Mouse (Mus musculus) NIH3T3 (cell line): Measurements from ENCODE around the gene Serpina3k.
"Not testable (repeated sequence)": the region's sequence is repeated elsewhere in the genome, so short reads cannot be mapped to it uniquely, and the experiment has no call there.

Experiments
- DNase-seq: peaks from one replicate; pipeline ENCODE4 v3.0.0-alpha.2; 2012; ENCODE audit warnings: low read depth

The Serpina3k gene

DNA sequence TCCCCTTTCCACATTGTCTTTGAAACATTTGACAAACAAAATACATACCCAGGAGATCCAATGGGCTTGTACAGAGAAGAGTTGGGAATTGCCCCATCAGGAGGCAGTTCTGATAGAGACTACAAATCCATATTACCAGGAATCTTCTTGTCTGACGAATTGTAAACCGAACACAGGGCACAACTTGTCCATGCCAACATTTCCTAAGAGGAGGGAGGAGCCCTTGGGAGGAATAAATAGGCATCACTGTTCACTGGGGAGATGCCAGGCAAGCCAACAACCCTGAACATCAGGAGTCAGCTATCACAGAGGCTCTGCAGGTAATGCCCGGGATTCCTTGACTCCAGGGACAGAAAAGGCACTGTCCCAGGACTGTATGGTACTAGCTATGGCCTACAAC lies at the start of gene Serpina3k, which contains the start of gene Serpina3m:
Gene Serpina3k, plus strand, starts transcription at position 261 of the 400 bp plus-strand sequence.
Gene Serpina3m, plus strand, starts transcription at position 261 of the 400 bp plus-strand sequence.
- DNase-seq = not testable (repeated sequence)

DNA sequence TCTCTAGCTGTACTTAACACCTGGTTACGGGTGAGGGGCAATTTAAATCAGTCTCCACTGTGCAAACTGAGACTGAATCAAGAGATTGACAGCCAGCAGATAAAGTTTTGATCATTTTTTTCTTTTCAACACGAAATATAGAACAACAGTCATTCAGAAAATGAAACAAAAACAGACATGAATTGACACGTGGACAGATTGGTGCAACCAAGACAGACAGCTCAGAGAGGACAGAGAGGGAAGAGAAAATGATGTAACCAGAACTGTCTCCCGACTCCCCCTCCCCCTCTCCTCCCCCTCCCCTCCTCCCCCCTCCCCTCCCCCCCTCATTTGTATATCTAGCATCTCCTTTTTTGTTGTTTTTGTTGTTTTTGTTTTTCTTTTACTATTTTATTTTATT lies 48.4 kb upstream of the Serpina3k start:
- DNase-seq = no peak

DNA sequence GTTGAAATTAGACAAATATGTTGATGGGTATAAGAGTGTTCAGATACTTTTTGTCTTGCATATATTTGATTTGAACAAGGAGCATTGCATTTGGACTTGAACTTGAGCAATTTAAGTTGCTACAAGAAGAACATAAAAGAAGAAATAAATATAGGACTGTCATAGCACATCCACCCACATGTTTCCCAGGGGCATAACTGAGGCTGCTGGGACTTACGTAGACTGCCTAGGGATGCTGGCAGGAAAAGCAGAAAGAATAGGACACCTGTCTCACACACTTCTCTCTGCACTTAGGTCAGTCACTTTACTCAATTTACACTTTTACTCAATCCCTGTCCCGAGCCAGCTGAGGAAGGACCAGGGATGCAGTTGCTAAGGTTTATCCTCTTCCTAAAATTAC lies 44.3 kb upstream of the Serpina3k start:
- DNase-seq = no peak

DNA sequence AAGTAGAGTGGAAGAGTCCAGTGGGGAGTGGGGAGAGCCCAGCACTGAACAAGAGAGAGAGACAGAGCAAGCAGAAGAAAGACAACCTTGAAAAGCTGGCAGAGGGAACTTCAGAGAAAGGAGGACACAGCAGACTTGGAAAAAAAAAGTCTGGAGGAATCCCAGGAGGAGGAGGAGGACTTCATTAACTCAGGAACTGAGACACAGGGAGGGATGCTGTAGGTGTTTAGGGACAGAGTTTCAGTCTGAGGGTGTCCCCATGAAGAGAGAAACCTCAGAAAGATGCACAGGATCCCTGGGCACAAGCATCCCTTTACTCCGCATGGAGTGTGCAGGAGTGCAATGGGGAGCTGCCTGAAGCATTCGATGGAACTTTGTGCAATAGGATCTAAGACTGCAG lies 40.2 kb upstream of the Serpina3k start:
- no peak for DNase-seq

DNA sequence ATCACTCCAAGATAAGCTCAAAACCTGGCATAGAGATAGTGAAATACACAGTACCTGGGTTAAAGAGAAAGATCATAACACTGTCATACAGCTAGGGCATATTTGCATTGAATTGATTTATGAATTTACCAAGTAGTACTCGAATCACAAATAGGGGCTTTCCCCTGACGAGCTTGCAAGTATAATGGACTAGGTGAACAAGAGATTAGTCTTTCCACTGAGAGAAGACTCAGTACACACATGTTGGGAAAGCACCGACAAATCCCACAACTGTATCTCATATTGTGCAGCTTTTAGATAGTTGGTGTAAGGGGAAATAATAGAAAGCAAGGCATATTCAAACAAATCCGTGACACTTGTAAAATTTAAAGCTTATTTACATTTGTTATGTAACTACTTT lies 32.3 kb upstream of the Serpina3k start:
- no peak for DNase-seq

DNA sequence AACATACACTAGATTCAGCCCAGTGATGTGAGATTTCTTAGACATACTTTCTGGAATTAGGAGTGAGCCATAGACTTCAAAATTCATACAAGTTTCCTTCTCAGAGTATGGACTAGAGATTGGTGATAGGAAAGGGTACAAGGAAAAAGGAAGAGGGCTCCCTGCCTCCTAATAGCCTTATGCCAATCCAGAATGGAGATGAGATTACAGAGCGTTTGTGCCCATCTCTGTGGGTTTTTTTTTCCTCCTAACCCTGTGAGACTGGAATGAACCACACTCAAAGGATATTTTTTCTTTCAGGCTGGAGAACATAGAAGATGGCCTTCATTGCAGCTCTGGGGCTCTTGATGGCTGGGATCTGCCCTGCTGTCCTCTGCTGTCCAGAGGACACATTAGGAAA lies 24.0 kb upstream of the Serpina3k start, which contains the start of gene Serpina3j:
Gene Serpina3j, plus strand, starts transcription at position 301 of the 400 bp plus-strand sequence.
- no peak for DNase-seq

DNA sequence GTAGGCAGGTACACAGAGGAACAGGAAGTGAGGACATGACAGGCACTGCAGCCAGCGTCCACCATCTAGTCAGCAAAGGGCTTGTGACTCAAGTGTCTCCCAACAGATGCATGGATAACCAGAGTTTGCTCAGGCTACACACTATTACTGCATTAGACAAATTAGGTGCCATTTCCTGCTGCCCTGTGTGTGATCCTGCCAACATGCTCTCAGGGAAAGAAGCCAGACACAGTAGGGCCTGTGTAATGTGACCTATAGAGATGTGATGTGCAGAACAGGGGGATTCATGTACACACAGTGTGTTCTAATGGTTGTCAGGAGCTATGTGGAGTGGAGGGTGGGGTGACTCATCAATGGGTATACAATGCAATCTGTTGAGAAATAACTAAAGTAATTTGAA lies 15.8 kb upstream of the Serpina3k start:
- DNase-seq = no peak

DNA sequence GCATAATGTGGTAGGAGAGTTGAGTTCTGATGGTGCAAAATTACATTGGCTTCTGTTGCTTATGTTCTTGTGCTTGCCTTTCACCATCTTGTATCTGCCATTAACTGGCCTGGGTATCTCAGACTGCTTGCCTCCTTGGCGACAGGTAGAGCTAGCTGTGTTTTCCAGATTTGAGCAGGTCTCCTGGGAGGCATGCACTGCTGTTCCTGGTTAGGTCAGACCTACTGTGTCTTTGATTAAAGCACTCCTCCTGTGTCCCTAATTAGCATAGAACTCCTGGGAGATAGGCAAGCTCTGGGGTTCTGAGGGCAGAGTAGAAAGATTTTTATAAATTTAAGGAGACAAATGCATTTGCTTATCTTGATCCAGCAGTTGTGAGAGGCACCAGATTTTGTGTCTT lies 6.6 kb upstream of the Serpina3k start:
- DNase-seq = no peak

DNA sequence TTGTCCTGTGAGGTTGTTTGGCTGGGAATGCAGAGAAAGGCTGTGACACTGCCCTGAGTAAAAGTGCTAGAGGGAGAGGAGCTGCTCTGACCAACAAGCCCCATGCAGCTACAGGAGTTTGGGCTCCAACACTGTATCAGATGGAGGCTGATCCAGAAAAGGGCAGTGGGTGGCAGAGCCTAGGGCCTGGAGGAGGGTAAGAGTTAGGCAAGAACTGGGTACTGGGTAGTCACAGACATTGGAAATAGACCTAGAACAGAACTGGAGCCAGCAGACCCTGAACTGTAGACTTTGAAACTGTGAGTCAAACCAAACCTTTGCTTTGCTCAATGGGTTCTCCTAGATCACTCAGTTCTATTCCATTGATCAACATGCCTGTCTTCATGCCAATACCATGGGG lies 1.4 kb upstream of the Serpina3k start:
- not testable (repeated sequence) for DNase-seq

DNA sequence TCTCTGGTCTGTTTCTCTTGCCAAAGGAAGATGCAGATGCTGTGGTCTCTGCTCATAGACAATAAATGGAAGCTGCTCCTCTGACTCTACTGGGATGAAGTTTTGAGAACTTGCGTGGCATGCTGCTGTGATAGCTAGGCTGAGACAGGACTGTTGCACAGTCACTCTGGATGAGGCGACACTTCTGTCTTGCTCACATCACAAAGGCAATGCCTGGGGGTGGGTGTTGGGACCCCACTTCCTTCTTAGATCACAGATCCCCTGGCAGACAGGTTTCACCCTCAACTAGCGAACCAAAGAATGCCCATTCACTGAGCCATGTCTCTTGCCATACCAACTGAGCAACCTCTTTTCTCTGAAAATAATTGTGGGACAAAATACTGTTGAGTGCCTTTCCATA lies 419 bp downstream of the Serpina3k start:
- no peak for DNase-seq

DNA sequence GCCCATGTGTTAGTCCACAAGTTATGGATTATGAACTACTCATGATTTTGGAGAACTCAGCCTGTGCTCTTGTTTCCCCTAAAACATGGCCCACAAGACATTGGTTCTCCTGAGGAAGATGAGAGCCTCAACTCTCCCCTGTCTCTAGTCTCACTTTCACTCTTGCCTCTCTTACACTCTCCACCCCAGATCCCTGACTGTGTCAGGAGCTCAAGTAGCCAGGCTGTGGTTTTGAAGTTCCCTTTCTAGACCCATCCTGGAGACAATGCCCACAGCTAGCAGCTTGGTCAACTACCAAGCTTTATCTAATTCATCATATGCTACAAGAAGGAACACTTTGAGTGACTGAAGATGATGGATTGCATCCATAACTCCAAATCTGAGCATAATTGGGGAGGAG lies 4.2 kb downstream of the Serpina3k start:
- not testable (repeated sequence) for DNase-seq

DNA sequence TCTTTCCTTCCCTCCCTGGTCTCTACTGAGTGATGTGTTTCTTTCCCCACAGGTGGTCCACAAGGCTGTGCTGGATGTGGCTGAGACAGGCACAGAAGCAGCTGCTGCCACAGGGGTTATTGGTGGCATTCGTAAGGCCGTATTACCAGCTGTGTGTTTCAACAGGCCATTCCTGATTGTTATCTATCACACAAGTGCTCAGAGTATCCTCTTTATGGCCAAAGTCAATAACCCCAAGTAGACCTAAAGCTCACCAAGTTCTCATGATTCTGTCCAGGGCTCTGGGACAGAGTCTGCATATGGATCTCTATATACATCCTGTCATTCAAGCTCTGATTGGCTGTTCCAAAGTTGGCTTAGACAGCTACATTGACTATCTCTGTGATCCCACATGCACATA lies 6.9 kb downstream of the Serpina3k start:
- no peak for DNase-seq

DNA sequence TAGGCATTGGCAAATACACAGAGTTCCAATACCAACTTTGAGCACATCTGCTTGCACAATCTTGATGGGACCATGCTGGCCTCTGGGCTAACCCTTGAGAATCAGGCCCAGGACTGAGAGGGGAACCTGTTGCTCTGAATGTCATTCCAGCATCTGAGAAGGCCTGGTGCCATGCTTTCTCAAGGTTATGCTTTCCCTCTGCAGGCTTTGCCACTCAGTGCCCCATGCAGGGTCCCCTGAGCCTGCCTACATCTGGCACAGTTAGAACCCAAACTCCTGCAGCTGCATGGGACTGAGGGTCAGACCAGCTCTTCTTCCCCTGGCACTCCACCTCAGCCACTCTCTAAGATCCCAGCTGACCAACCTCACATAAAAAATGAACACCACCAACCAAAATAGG lies 7.4 kb downstream of the Serpina3k start:
- DNase-seq = no peak

DNA sequence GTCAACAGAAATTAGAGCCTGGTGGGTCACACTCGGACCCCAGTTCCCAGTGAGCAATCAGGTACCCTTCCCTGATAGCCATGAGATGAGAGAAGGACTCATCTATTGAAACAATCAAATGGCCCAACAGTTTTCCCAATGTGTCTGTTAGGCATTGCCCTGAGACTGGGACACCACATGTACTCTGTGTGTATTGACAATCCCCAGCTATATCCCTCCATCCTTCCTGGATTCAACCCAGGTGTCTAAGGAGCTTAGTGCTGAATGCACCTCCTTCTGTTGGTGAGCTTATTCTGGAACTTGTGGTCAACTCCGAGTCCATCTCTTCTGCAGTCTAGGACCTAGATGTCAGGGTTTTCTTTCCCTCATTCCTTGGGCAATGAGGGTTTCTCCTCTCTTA lies 8.8 kb downstream of the Serpina3k start:
- no peak for DNase-seq

DNA sequence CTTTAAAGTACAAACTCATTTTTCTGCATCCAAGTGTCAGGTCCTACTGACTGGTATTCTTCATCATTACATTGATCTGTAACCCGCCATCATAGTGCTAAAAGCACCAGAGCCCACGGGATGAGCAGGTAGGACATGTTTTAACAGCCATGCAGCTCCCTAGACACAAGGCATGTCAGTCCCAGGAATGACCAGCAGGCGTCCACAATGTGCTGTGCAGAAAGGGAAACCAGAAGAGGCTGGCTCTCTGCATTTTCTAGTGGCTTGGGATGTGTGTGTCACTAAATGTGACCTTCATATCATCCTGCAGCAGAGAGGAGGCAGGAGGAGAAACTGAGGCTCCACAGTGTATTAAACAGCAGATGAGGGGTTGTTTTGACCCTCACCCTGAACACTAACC lies 13.5 kb downstream of the Serpina3k start:
- DNase-seq = peak; percentile 73

DNA sequence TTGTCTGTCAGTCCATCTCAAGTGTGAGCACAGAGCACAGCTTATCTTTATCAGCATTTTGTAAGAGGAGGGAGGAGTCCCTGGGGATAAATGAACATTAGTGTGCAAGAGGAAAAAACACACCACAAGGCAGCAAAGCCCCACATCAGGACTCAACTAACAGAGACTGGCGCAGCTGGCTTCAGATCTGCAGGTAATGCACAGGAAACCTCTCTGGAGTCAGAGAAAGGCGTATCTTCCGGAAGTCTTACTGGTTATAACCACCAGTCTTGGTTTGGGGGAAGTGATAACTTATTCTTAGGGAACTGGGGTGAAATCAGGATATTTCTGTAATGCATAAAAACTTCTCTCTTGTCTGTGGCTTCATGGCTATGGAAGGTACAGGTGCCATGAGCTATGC lies 17.7 kb downstream of the Serpina3k start:
- no peak for DNase-seq

DNA sequence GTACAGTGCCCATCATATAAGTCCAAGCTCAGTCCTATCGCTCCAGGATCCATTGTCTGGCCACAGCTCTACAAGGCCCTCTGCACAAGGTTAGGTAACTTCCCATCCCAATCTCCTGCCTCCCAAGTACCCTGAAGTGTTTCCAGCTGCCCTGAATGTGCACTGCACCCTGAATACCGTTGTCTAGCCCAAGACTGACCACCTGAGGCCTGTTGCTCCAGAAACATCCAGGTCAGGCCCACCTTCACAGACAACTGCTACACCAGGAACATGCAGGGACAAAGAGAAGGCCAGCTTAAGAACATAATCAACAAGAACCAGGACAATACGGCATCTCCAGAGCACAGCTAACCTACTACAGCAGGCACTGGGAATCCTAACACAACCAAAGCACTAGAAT lies 31.7 kb downstream of the Serpina3k start:
- no peak for DNase-seq

DNA sequence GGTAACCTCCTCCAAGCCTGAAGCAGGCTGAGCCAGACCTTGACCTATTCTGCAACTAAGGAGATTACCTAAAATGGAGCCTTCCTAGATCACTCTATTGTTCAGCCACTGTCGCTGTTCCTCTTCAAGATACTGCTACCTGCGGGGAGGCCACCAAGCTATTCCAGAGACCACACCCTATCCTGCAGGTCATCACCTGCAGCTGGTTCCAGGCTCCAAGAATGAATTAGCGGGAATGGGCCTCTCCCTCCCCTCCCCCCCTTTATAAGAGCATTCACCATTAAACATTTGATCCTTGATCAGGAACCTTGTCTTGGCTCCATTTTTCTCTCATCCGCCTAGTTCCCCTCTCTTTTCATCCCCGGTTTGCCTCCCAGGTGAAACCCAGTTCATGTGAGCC lies 38.9 kb downstream of the Serpina3k start:
- DNase-seq = not testable (repeated sequence)

DNA sequence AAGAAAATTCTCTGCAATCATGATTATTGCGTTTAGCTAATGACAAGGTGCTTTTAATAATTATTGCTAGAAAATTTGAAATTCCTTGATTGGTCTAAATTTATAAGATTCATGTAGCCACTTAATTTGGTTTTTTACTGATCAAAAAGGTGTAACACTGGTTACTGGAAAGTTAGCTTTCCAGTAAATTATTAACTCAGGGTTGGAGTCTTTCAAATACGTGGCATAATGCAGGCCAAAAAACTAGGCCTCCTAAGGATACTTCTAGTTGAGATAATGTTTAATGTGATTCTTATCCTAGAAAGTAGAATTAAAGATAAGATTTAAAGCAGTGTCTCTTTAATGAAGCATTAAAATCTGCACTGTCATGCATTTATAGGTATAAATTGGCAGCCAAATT lies 40.1 kb downstream of the Serpina3k start:
- not testable (repeated sequence) for DNase-seq

DNA sequence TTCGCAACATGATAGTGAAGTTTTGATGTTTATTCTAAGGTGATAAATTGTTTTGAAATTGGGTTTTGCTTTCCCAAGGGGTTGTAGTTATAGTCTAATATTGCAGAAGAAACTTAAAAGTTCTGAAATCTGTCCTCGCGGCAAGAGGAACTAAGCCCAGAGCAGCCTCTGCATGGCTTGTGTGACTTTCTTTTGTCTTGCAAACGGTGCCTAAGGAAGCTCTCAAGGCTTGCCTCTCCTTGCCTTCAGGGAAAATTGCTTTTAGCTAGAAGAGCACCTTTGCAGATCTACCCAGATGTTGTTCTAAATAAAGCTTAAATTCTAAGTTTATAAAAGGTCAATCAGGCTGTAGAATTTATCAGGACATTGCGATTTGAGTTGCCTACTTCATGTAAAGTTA lies 40.5 kb downstream of the Serpina3k start:
- DNase-seq = not testable (repeated sequence)

DNA sequence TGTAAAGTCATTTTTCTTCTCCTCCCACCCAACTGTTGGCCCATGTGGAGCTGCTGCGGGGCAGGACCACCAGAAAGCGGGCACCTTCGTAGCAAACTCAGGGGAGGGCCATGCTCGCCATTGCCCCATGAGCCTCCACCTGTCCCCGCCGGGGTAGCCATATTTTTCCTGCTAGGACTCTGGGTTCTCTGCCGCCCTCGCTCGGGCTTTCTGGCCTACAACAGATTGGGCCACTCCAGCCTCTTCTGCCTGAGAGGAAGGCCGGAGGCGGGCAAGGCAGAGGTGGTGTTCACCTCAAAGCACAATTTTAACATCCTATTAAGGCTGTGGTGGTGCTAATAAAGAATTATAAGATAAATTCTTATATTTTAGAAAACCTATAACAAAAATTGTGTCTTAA lies 41.6 kb downstream of the Serpina3k start:
- DNase-seq = no peak

DNA sequence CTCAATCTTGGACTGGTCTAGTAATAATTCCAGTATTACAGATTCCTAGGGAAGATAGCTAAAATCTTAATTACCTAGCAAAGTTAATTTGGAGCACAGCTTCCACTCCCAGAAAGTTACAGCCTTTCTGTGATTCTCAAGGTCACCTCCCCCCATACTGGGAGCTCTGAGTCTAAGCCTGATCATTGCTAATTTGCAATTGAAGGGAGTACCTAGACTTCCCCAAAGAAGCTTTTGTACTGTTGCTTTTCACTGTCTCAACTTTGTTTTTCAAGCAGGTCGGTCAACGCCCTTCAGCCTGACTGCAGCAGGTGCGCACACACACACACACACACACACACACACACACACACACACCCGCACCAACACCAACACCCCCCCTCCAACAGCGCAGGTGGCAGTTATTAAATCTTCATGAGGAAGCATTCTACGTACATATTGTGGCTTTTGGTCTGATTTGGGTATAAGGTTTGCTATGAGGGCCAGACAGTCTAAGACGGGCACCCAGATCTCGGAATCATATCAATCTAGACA lies 42.9 kb downstream of the Serpina3k start:
- DNase-seq = not testable (repeated sequence)

DNA sequence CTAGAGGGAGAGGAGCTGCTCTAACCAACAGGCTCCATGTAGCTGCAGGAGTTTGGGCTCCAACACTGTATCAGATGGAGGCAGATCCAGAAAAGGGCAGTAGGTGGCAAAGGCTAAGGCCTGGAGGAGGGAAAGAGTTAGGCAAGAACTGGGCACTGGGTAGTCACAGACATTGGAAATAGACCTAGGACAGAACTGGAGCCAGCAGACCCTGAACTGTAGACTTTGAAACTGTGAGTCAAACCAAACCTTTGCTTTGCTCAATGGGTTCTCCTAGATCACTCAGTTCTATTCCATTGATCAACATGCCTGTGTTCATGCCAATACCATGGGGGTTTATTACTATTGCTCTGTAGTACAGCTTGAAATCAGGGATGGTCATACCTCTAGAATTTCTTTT lies 47.7 kb downstream of the Serpina3k start:
- not testable (repeated sequence) for DNase-seq

DNA sequence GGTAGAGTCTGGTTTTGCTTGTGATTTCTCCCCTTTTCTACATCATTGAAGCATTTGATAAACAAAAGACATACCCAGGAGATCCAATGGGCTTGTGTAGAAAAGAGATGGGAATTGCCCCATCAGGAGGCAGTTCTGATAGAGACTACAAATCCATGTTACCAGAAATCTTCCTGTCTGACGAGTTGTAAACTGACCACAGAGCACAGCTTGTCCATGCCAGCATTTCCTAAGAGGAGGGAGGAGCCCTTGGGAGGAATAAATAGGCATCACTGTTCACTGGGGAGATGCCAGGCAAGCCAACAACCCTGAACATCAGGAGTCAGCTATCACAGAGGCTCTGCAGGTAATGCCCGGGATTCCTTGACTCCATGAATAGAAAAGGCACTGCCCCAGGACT lies 48.6 kb downstream of the Serpina3k start:
- not testable (repeated sequence) for DNase-seq

DNA sequence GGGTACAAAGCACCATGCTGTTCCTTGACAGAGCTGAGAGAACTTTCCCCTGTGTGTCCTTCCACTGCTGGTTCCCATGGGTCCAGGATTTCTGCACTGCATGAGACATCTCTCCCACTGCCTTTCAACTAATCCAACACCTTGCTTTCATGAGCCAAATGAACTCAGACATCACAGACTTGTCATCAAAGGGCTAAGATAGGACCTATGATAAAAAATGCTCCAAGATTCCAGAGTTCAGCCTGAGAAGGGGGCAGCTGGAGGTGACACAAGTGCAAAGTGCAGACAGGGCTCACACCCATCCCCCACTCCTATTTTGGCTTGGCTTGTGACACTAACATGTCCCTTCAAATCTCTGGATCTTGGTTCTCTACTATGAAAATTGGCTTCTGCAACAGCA lies 50.2 kb downstream of the Serpina3k start:
- no peak for DNase-seq
